Mouse (Mus musculus) adrenal gland, postnatal 14 days (tissue): ENCODE data around the gene Gpr62. TPM values are rescaled to one million over a fixed set of nuclear protein-coding genes. Genes with fewer than 3 reads are reported as not detected.
A peak's percentile ranks its signal among the peaks of the same experiment; 100 is the strongest.

ENCODE experiments used
- DNase-seq: peaks from one replicate; pipeline ENCODE4 v3.0.0; 2021; ENCODE audit warnings: mixed read lengths
- total RNA-seq: library from RNA; stranded (reverse); gene quantifications from 2 replicates; pipeline ENCODE4 v1.2.3, GENCODE M21; 2021

The Gpr62 gene
- total RNA-seq, 1 experiment from 2014 or later = not detected

- no peak for DNase-seq
Measured at GRCm38 (mm10) chr9:106420608-106421007, 45.1 kb downstream of the Gpr62 start.

- DNase-seq = peak; percentile 88
Measured at GRCm38 (mm10) chr9:106417841-106418625, 47.7 kb downstream of the Gpr62 start.

- DNase-seq = no peak
Measured at GRCm38 (mm10) chr9:106416826-106417225, 48.9 kb downstream of the Gpr62 start.

Other genes starting within 250 kb of the Gpr62 start
- gene Tlr9, start 243.3 kb downstream of the Gpr62 start, total RNA-seq = 1.3 and 3.8 TPM in 2 replicates
- gene Alas1, start 217.3 kb downstream of the Gpr62 start, total RNA-seq = 1,325 and 1,932 TPM in 2 replicates
- gene Poc1a, start 184.9 kb downstream of the Gpr62 start, total RNA-seq = 7.9 and 8.3 TPM in 2 replicates
- 21.1 and 26.0 TPM in 2 replicates for gene Dusp7, start 97.3 kb downstream of the Gpr62 start, total RNA-seq
- 490 and 599 TPM in 2 replicates for gene Rpl29, start 36.5 kb downstream of the Gpr62 start, total RNA-seq
- 14.2 and 20.2 TPM in 2 replicates for gene Acy1, start 27.6 kb downstream of the Gpr62 start, total RNA-seq
- 23.6 and 33.1 TPM in 2 replicates for gene Abhd14b, start 18.5 kb downstream of the Gpr62 start, total RNA-seq
- gene Abhd14a, start 18.3 kb downstream of the Gpr62 start, total RNA-seq = 17.1 and 18.4 TPM in 2 replicates
- gene Pcbp4, start 12.6 kb downstream of the Gpr62 start, total RNA-seq = 24.3 and 32.2 TPM in 2 replicates
- 34.2 and 53.4 TPM in 2 replicates for gene Rrp9, start 10.0 kb upstream of the Gpr62 start, total RNA-seq
- gene Parp3, start 11.0 kb upstream of the Gpr62 start, total RNA-seq = 24.0 and 26.5 TPM in 2 replicates
- not detected in 2 replicates for gene Iqcf1, start 34.0 kb upstream of the Gpr62 start, total RNA-seq
- gene Iqcf5, start 48.6 kb upstream of the Gpr62 start, total RNA-seq = not detected in 2 replicates
- not detected in 2 replicates for gene Iqcf3, start 95.7 kb upstream of the Gpr62 start, total RNA-seq
- not detected in 2 replicates for gene Iqcf4, start 105.1 kb upstream of the Gpr62 start, total RNA-seq
- gene Iqcf6, start 160.6 kb upstream of the Gpr62 start, total RNA-seq = not detected in 2 replicates
- not detected in 2 replicates for gene Grm2, start 190.1 kb upstream of the Gpr62 start, total RNA-seq
- 92.3 and 93.9 TPM in 2 replicates for gene Tex264, start 220.0 kb upstream of the Gpr62 start, total RNA-seq